Mouse (Mus musculus) hindbrain, embryonic 13.5 days (tissue): ENCODE measurements at regions not wholly inside any gene's neighbourhood (a gene's known extent, or its start where the extent isn't known, plus 50 kb on each side); places are given as distances from the start of the nearest gene placed in this dataset.
A peak's percentile ranks its signal among the peaks of the same experiment; 100 is the strongest.

Experiments
- ATAC-seq: fragments of 200-750 bp; cut with Nextera tagmentation; 2 replicates; pipeline ENCODE4 v1.8.0; 2017; ENCODE audit warnings: moderate TSS enrichment; ENCODE audit not compliant: low FRiP score
- H3K27ac ChIP-seq: fragments of 300-500 bp; sonication (generic); 2 replicates; pipeline ENCODE4 v1.5.1; 2015; ENCODE audit warnings: inconsistent platforms, mild to moderate bottlenecking, moderate library complexity
- H3K27me3 ChIP-seq: fragments of 300-500 bp; sonication (generic); 2 replicates; pipeline ENCODE4 v1.6.1; 2015; ENCODE audit warnings: mild to moderate bottlenecking, inconsistent platforms
- H3K36me3 ChIP-seq: fragments of 300-500 bp; sonication (generic); 2 replicates; pipeline ENCODE4 v1.6.1; 2015; ENCODE audit warnings: mild to moderate bottlenecking, inconsistent platforms
- H3K4me1 ChIP-seq: fragments of 300-500 bp; sonication (generic); replicated peaks from 2 replicates; pipeline ENCODE4 v1.6.1; 2015; ENCODE audit warnings: inconsistent platforms
- H3K4me2 ChIP-seq: fragments of 300-500 bp; sonication (generic); 2 replicates; pipeline ENCODE4 v1.6.1; 2015; ENCODE audit warnings: inconsistent platforms, mild to moderate bottlenecking, moderate library complexity
- H3K4me3 ChIP-seq: fragments of 300-500 bp; sonication (generic); 2 replicates; pipeline ENCODE4 v1.5.1; 2015; ENCODE audit warnings: mild to moderate bottlenecking, inconsistent platforms
- H3K9ac ChIP-seq: fragments of 300-500 bp; sonication (generic); 2 replicates; pipeline ENCODE4 v1.6.1; 2015; ENCODE audit warnings: mild to moderate bottlenecking, inconsistent platforms
- H3K9me3 ChIP-seq: fragments of 300-500 bp; sonication (generic); 2 replicates; pipeline ENCODE4 v1.6.1; 2016; ENCODE audit warnings: inconsistent platforms
- WGBS: fragments of 180-500 bp; shearing (Covaris S2); methylation state at CpG from one replicate; pipeline ENCODE4 v1.1.7; 2015; 5-methylcytosine and 5-hydroxymethylcytosine counted together

DNA sequence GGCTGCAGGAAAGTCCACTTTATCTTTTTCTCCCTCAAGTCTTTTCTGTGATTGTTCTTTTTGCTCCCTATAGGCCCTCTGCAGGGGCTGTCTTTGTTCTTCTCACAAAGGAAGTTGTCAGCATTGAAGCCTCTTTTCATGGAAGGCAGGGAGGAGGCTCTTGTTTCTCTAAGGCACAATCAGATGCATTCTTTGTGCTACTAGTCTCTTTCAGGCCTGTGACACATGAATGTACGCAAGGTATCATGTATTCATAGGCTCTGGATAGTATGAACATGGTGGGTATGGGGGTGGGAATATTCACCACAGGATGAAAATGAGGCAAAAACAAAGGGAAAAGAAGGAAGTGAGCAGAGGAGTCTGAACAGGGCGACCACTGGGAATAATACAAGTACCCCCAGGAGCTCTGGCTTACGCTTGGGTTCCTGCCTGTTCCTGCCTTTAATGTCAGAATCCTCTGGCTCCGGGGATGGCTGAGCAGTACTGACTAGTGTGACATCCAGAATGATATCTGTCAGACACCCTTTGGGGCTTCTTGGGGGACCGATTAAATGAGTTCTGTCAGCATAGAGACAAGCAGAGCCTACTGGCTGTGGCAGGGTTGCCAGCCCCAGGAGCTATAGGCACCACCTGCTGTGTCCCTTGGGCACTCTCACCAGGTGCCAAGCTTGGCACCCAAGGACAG is 583.7 kb upstream of the Plxna2 start:
- no peak overlapping the region; the same call in 1 of the 2 replicates for H3K27ac ChIP-seq
- ATAC-seq, result 0 out of 2 replicates have a peak, but pooled peaks have one; percentile 13
- no peak overlapping the region for H3K9ac ChIP-seq
- H3K4me3 ChIP-seq, result no peak overlapping the region
- peaks cover 22% of the 10 kb centered on the region for H3K4me1 ChIP-seq
- no peaks in the 10 kb centered on the region for H3K36me3 ChIP-seq
- 16% methylated on average over 5 of the region's 5 CpGs for WGBS
- H3K4me2 ChIP-seq, result no peak overlapping the region
- H3K9me3 ChIP-seq, result no peaks in the 10 kb centered on the region
- H3K27me3 ChIP-seq, result no peaks in the 10 kb centered on the region

DNA sequence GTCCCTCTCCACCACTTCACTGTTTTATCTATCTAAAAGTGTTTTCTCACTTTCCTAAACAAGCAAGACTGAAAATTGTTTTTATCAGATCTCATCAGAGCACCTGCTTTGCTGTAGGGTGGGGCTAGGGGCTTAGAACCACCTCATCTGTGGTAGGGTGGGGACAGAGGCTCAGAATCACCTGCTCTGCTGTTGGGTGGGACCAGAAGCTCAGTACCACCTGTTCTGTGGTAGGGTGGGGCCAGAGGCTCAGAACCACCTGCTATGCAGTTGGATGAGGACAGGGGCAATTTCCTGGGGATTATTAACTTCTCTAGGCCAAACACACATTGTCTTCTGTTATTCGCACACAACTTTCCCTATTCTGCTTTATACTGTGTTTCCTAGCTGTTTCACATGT is 585.4 kb upstream of the Plxna2 start:
- Histone ChIP-seq H3K4me2 (no peak overlapping the region), H3K9me3 (no peaks in the 10 kb centered on the region), H3K4me1 (peaks cover 22% of the 10 kb centered on the region), H3K36me3 (no peaks in the 10 kb centered on the region), H3K27me3 (no peaks in the 10 kb centered on the region), H3K9ac (no peak overlapping the region), H3K4me3 (no peak overlapping the region), H3K27ac (no peak overlapping the region)
- no peak for ATAC-seq
- 94% methylated on average over 1 of the region's 1 CpGs for WGBS

DNA sequence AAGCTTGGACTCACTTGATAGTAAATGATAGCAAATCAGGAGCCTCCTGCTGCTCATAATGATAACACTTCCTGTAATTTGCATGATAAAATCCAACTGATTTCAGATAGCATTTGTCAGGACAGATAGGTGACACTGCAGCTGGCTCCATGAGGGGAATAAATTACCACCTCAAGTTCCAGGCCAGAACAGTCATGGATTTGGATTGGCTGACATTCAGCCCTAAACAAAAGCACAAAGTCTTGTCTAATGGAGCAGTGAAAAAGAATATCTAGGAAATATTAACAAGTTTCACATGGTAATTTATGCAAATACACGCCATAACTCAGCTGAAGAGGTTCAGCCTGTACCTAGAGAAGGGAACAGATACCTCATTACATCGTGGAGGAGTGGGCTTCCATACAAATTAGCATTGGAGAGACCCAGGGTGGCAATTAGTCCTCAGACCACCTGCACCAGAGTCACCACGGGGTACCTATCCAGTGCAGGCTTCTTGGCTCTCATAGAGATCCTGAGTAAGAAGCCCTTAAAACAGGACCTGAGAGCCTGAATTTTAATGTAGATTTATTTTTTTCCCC is 587.3 kb upstream of the Plxna2 start:
- H3K9ac ChIP-seq, result no peak overlapping the region
- peaks cover 22% of the 10 kb centered on the region for H3K4me1 ChIP-seq
- no peaks in the 10 kb centered on the region for H3K9me3 ChIP-seq
- WGBS, result 46% methylated on average over 3 of the region's 3 CpGs
- H3K27me3 ChIP-seq, result no peaks in the 10 kb centered on the region
- H3K27ac ChIP-seq, result peak overlapping the region; percentile 37; the same call in 1 of the 2 replicates
- no peak overlapping the region for H3K4me2 ChIP-seq
- H3K4me3 ChIP-seq, result no peak overlapping the region
- ATAC-seq, result peak; percentile 43; the same call in 1 of the 2 replicates
- no peaks in the 10 kb centered on the region for H3K36me3 ChIP-seq

DNA sequence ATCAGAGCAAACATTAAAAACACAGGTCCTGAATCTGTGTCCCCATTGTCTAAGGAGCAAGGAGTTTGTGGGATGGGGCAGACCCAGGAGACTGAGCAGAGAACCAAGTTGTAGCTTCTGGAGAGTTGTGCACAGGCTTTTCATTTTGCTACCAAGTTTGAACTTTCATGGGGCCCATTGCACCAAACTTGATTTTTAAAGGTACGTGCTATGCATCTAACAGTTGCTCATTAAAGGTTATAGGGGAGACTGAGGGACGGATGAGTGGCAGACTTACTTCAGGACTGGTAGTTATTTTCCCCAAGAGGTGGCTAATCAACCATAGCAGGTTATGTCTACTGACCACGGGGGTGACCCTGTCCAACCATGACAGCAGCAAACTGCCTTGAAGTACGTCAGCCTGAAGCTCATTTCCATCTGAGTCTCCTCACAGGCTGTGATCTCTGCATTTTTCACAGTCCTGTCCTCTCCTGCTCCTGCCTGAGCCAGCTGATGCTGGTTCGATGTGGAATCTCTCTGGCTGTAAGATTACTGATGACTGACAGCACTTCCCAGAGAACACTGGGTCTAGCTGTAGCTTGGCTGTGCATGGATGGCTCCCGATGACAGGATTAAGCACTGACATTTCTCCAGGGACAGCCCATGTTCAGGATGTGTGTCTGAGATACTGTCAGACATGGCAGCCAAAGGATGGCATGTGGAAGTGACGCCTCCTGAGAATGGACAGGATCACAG is 590.9 kb upstream of the Plxna2 start:
- no peak overlapping the region for H3K4me3 ChIP-seq
- H3K36me3 ChIP-seq, result no peaks in the 10 kb centered on the region
- H3K9me3 ChIP-seq, result no peaks in the 10 kb centered on the region
- no peak overlapping the region for H3K9ac ChIP-seq
- no peak overlapping the region for H3K27ac ChIP-seq
- no peaks in the 10 kb centered on the region for H3K27me3 ChIP-seq
- H3K4me1 ChIP-seq, result peaks cover 9% of the 10 kb centered on the region
- no peak overlapping the region for H3K4me2 ChIP-seq
- 58% methylated on average over 7 of the region's 7 CpGs for WGBS
- ATAC-seq, result peak; percentile 49; the same call in 1 of the 2 replicates

GRCm38 (mm10) chr1:194026213-194026612 is 591.8 kb upstream of the Plxna2 start:
- H3K4me2 ChIP-seq, result no peak overlapping the region
- H3K9ac ChIP-seq, result no peak overlapping the region
- no peaks in the 10 kb centered on the region for H3K9me3 ChIP-seq
- no peaks in the 10 kb centered on the region for H3K27me3 ChIP-seq
- no peak overlapping the region for H3K27ac ChIP-seq
- H3K4me1 ChIP-seq, result peaks cover 8% of the 10 kb centered on the region
- WGBS, result 77% methylated on average over 2 of the region's 2 CpGs
- H3K36me3 ChIP-seq, result no peaks in the 10 kb centered on the region
- ATAC-seq, result no peak
- no peak overlapping the region for H3K4me3 ChIP-seq

- Histone ChIP-seq H3K4me1 (no peaks in the 10 kb centered on the region), H3K4me2 (no peak overlapping the region), H3K27ac (no peak overlapping the region), H3K9ac (no peak overlapping the region), H3K4me3 (no peak overlapping the region), H3K27me3 (no peaks in the 10 kb centered on the region), H3K36me3 (no peaks in the 10 kb centered on the region), H3K9me3 (no peaks in the 10 kb centered on the region)
- ATAC-seq, result no peak
Observed at GRCm38 (mm10) chr1:194019282-194019681, 598.7 kb upstream of the Plxna2 start.

- no peaks in the 10 kb centered on the region for H3K9me3 ChIP-seq
- H3K36me3 ChIP-seq, result no peaks in the 10 kb centered on the region
- H3K27ac ChIP-seq, result no peak overlapping the region
- 77% methylated on average over 2 of the region's 2 CpGs for WGBS
- H3K27me3 ChIP-seq, result no peaks in the 10 kb centered on the region
- H3K4me3 ChIP-seq, result no peak overlapping the region
- no peak overlapping the region for H3K9ac ChIP-seq
- no peak overlapping the region for H3K4me2 ChIP-seq
- ATAC-seq, result no peak
- peaks cover 26% of the 10 kb centered on the region for H3K4me1 ChIP-seq
Observed at GRCm38 (mm10) chr1:193992226-193992625, 622.1 kb upstream of the Camk1g start.

DNA sequence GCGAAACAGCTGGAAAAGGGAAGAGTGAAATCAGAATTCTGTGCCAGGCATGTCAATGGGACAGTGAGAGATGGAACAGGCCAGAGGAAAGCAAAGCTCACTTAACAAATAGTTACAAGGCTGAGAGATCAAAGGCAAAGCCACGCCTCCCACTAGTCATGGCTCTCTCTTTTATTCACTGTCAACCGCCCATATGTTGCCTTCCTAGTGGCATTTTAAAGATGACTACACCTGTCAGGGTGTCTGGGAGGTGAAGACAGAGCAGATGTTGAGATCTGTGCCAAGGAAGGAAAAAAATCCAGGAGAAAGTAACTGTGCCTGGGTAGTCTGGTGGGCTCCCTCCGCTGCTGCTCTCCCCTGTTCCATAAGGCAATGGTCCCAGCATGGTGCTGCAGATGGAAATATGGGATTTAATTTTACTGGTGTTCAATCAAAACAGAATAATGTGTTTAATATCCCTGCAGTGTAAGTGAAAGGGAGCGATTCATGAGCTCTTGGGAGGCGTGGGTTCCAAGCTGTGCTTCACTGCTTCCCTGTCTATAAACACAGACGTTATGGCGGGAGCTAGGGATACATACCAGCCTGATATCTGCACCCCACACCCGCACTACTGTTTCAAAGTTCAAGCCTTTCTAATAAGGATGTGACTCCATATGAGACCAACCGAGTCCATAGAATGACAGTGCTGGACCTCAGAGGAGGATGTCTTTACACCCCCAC is 620.0 kb upstream of the Camk1g start:
- Histone ChIP-seq H3K4me1 (peaks cover 26% of the 10 kb centered on the region), H3K4me2 (peak overlapping the region; percentile 46), H3K9me3 (no peaks in the 10 kb centered on the region), H3K9ac (no peak overlapping the region), H3K4me3 (no peak overlapping the region), H3K27ac (peak overlapping the region; percentile 87), H3K36me3 (no peaks in the 10 kb centered on the region), H3K27me3 (no peaks in the 10 kb centered on the region)
- 30% methylated on average over 10 of the region's 10 CpGs for WGBS
- ATAC-seq, result peak; percentile 62

GRCm38 (mm10) chr1:193988970-193989904 is 619.1 kb upstream of the Camk1g start:
- H3K4me1 ChIP-seq, result peaks cover 26% of the 10 kb centered on the region
- WGBS, result 15% methylated on average over 17 of the region's 17 CpGs
- peak overlapping the region; percentile 18 for H3K4me3 ChIP-seq
- ATAC-seq, result peak; percentile 82
- H3K4me2 ChIP-seq, result peak overlapping the region; percentile 46
- peak overlapping the region; percentile 29; the same call in 1 of the 2 replicates for H3K9ac ChIP-seq
- H3K27ac ChIP-seq, result peak overlapping the region; percentile 87
- H3K9me3 ChIP-seq, result no peaks in the 10 kb centered on the region
- no peaks in the 10 kb centered on the region for H3K36me3 ChIP-seq
- H3K27me3 ChIP-seq, result no peaks in the 10 kb centered on the region

DNA sequence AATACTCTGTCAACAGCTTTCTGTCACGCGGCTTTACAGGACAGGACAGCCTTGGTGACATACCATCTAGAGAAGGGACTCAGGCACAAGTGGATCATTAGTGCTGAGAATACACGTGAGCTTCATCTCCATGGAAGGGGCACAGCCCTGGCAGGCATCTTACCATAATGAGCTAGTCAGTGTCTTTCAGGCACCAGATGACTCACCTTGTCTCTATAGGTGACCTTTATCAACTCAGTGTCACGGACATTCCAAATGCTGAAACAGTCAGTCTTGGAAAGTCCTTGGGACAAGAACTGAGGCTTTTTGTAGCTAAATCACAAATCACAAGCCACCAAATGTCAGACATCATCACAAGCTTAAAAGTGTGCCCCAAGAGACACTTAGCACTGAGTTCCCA is 610.5 kb upstream of the Camk1g start:
- Histone ChIP-seq H3K36me3 (no peaks in the 10 kb centered on the region), H3K9me3 (no peaks in the 10 kb centered on the region), H3K27me3 (no peaks in the 10 kb centered on the region), H3K4me2 (no peak overlapping the region), H3K4me1 (peaks cover 3% of the 10 kb centered on the region), H3K27ac (no peak overlapping the region), H3K4me3 (no peak overlapping the region), H3K9ac (no peak overlapping the region)
- ATAC-seq, result no peak
- WGBS, result 72% methylated on average over 4 of the region's 4 CpGs

DNA sequence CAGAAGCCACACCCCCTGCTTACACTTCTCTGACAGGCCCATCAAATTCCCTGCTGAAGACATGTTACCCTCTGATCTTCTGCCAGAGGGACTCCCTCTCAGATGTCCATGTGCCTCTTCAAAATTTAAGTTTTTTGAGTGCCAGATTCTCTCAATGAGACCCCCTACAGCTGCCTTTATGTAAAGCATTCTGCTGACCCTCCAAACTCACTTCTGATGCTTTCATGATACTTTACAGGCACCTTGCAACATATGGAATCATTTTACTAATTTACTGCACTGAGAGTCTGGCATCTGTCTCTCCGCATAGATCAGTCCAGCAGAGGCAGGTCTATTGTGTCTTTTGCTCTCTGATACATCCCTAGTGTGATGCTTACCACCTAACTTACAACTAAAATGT is 601.4 kb upstream of the Camk1g start:
- H3K4me3 ChIP-seq, result no peak overlapping the region
- 60% methylated on average over 1 of the region's 1 CpGs for WGBS
- no peak overlapping the region for H3K27ac ChIP-seq
- H3K9me3 ChIP-seq, result no peaks in the 10 kb centered on the region
- no peak for ATAC-seq
- H3K27me3 ChIP-seq, result no peaks in the 10 kb centered on the region
- no peaks in the 10 kb centered on the region for H3K36me3 ChIP-seq
- no peak overlapping the region for H3K9ac ChIP-seq
- no peak overlapping the region for H3K4me2 ChIP-seq
- H3K4me1 ChIP-seq, result peaks cover 26% of the 10 kb centered on the region
